Mouse (Mus musculus): ENCODE measurements around the gene Rgsl1.

DNA sequence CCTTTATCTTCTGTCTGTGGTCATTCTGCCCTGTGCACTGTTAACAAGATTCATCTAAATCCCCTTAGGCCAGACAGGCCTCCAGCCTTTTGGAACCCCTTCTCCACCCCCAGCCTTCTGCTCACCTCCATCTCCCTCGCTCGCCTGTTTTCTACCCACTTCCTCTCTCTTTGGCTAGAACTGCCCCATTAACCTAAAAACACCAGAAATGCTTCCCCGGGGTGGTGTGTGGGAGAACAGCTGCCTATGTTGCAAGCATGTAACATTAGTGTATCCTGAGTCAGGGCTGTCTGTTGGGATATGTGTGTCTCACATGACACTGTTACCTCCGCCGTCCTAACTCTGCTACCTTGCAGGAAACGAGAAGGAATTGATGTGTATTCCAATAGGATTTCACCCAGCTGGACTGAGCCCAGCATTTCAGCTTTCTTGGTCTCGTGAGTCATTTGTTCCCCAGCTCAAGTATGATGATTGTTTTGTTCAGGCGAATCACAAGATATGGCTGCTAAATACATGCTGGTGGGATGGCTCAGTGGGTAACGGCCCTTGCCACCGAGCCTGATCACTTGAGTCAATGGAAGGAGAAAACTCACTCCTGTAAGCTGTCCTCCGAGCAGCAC lies 1.7 kb downstream of the Rgsl1 start:
- TF ChIP-seq POLR2AphosphoS5 (IDR thresholded peaks at IDR 0.05; ENCODE audit: borderline replicate concordance, low read depth, low read length) = no peak
- TF ChIP-seq CTCF (IDR thresholded peaks at IDR 0.05 in 2 of 3, conservative IDR thresholded peaks at IDR 0.05 in 1 of 3; ENCODE audit: control insufficient read depth in 1 of 3, insufficient read depth in 1 of 3, low read depth in 2 of 3, low read length in 3 of 3, poor library complexity in 1 of 3, severe bottlenecking in 1 of 3) = no peak
- no peak for TF ChIP-seq KAT2A (conservative IDR thresholded peaks at IDR 0.05; ENCODE audit: low read depth, low read length)
- TF ChIP-seq GATA1 (IDR thresholded peaks at IDR 0.05; ENCODE audit: low read depth, low read length) = no peak
- TF ChIP-seq TBP (IDR thresholded peaks at IDR 0.05; ENCODE audit: low read depth, low read length) = no peak
- no peak for TF ChIP-seq E2F4 (IDR thresholded peaks at IDR 0.05; ENCODE audit: borderline replicate concordance, low read depth, low read length)
- TF ChIP-seq MXI1 (IDR thresholded peaks at IDR 0.05; ENCODE audit: low read depth, low read length) = no peak
- no peak for TF ChIP-seq ZC3H11A (IDR thresholded peaks at IDR 0.05; ENCODE audit: low read depth, low read length)
- no peak for TF ChIP-seq USF2 (IDR thresholded peaks at IDR 0.05; ENCODE audit: borderline replicate concordance in 1 of 2, insufficient read depth in 1 of 2, low read depth in 1 of 2, low read length in 2 of 2)
- TF ChIP-seq CHD2 (IDR thresholded peaks at IDR 0.05; ENCODE audit: low read length) = no peak
- no peak for TF ChIP-seq ZMIZ1 (IDR thresholded peaks at IDR 0.05; ENCODE audit: low read depth, low read length)

All from MEL (cell line).